Mouse (Mus musculus) Patski (cell line): ENCODE data around the gene Hsp90ab1. TPM values are rescaled to one million over a fixed set of nuclear protein-coding genes. Genes with fewer than 3 reads are reported as not detected.

Experiments used
- ATAC-seq: fragments of 100-300 bp; one replicate; pipeline ENCODE4 v1.8.0; 2021
- CTCF ChIA-PET: fragments of 350-600 bp; sonication (Branson Sonifier 250); formaldehyde crosslinking; loops from one replicate; lab custom pipeline; 2022; ENCODE audit warnings: inconsistent platforms; lab: Charles Lee
- POLR2A ChIA-PET: fragments of 350-600 bp; sonication (Branson Sonifier 250); formaldehyde crosslinking; loops from one replicate; lab custom pipeline; 2022; ENCODE audit warnings: antibody characterized with exemption, inconsistent platforms; lab: Charles Lee
- DNase-seq: peaks from one replicate; pipeline ENCODE4 v3.0.0-alpha.2; 2011; ENCODE audit warnings: low read depth, low spot score
- H3K27me3 ChIP-seq: fragments of 371-371 bp; one replicate; pipeline ENCODE4 v1.5.1; 2021
- CTCF ChIP-seq: fragments of 100-300 bp; IDR thresholded peaks from one replicate; pipeline ENCODE4 v1.5.1; 2021
- in situ Hi-C: fragments of 300-500 bp; cut with MboI; formaldehyde crosslinking; loops from 3 replicates; pipeline ENCODE4 v1.11.1; 2018; ENCODE audit warnings: low pct_unique_long_range_greater_than_20kb, mixed read lengths
- polyA plus RNA-seq: library from polyadenylated mRNA; unstranded; gene quantifications from one replicate; pipeline ENCODE4 v1.2.3, GENCODE M21; 2021

Gene Hsp90ab1
- polyA plus RNA-seq, 1 experiment from 2014 or later, result 1,835 TPM

DNA sequence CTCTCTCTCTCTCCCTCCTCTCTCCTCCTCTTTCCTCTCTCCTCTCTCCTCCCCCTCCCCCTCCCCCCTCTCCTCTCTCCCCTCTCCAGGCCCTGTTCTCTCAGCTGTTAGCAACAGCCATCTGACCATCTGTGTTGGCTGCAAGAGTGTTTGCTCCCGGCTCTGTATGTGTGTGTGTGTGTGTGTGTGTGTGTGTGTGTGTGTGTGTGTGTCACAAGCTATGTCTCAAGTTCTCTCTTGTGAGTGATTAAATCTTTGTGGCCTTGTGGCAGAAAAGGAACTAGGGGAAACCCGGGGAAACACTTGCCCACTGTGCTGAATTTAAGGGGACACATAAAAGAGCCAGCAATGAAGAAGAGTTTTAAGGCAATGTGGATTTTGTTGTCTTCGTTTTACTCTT lies 24.7 kb upstream of the Hsp90ab1 start:
- ATAC-seq (no peak), DNase-seq (no peak)
- ChIA-PET POLR2A (interaction anchor here (0.6 to 1.8 kb wide), 2 partner anchors 13 to 117 kb away, joined by 3 to 8 read pairs; no protein-coding TSS in a partner anchor), CTCF (interaction anchor here (1.3 to 1.9 kb wide), 2 partner anchors 12 to 29 kb away, joined by 3 to 11 read pairs; no protein-coding TSS in a partner anchor)
- TF ChIP-seq CTCF, result no peak
- peaks cover 4% of the 10 kb centered on the region for H3K27me3 ChIP-seq
- in situ Hi-C loops, result no loop called here

DNA sequence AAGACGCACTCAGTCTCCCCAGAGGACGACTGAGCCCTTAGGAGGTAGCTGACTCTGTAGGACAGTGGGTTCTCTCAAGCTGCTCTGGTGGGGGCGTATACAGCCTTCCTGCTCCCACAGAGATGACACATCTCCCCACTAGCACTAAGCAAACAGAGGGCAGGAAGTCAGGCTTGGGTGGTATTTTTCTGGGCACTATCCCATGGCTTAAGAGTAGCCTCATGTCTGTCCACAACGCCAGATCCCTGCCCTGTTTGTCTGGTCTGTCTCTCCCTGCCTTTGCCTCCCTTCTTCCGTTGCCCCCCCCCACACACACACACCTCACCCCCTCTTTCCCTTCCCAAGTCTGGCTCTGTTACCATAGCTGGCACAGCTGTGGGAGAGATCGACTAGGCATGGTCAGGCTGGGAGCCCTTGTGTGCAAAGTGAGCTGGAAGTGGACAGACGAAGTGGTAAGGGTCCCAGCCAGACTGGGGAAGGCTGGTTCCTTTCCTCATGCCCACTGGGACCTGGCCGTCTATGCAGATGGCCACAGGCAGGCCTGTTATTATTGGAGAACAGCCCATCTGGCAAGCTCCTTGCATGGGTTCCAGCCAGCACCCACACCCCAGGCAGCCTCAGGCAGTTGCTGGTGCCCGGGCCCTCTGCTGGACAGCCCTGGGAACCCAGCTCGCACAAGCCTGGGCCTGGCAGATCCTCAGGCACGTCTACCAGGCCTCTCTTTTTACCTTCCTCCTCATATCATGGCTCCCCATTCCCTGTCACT lies 23.7 kb upstream of the Hsp90ab1 start:
- H3K27me3 ChIP-seq, result peaks cover 4% of the 10 kb centered on the region
- ChIA-PET CTCF (interaction anchor here (0.8 to 1.9 kb wide), 5 partner anchors 9 to 30 kb away, joined by 3 to 11 read pairs (median 3); no protein-coding TSS in a partner anchor), POLR2A (interaction anchor here (0.6 to 1.8 kb wide), 4 partner anchors 12 to 337 kb away, joined by 3 to 8 read pairs (median 4); partner anchors contain the start of gene Hsp90ab1)
- DNase-seq (peak; percentile 60), ATAC-seq (peak; percentile 63)
- in situ Hi-C loops, result no loop called here
- TF ChIP-seq CTCF, result no peak

DNA sequence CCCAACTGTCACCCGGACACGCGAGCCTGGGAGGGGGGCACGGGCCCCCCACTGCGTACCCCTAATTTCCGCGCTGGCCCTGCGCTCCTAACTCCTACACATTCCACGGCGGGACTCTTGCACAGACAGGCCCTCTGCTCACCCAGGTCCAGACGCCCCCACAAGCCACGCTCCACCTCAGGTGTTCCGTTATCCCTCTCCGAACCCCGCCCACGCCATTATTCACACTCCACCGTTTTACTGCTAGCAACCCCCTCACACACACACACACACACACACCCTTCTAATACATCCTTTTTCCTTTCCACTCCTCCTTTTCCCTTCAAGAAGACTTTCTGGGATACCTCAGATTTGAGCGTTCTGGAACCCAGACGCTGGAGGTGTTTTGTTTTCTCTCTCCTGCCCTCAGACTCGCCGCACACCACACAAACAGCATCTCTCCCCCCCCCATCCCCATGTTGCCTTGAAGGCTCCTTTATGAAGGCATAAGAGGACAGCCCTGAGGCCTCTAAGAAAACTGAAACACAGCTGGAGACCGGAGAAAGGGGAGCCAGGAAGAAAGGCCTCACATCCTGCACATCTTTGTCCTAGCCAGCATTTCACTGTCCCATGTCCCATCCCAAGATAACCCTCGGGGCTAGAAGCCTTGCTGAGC lies 22.8 kb upstream of the Hsp90ab1 start:
- TF ChIP-seq CTCF, result no peak
- DNase-seq (no peak), ATAC-seq (no peak)
- ChIA-PET CTCF (interaction anchor here (1.5 kb wide), 1 partner anchor 9 kb away, joined by 4 read pairs; no protein-coding TSS in a partner anchor), POLR2A (interaction anchor here (0.9 kb wide), 1 partner anchor 23 kb away, joined by 4 read pairs; the partner anchor contains the start of gene Hsp90ab1)
- H3K27me3 ChIP-seq, result no peaks in the 10 kb centered on the region
- in situ Hi-C loops, result no loop called here

DNA sequence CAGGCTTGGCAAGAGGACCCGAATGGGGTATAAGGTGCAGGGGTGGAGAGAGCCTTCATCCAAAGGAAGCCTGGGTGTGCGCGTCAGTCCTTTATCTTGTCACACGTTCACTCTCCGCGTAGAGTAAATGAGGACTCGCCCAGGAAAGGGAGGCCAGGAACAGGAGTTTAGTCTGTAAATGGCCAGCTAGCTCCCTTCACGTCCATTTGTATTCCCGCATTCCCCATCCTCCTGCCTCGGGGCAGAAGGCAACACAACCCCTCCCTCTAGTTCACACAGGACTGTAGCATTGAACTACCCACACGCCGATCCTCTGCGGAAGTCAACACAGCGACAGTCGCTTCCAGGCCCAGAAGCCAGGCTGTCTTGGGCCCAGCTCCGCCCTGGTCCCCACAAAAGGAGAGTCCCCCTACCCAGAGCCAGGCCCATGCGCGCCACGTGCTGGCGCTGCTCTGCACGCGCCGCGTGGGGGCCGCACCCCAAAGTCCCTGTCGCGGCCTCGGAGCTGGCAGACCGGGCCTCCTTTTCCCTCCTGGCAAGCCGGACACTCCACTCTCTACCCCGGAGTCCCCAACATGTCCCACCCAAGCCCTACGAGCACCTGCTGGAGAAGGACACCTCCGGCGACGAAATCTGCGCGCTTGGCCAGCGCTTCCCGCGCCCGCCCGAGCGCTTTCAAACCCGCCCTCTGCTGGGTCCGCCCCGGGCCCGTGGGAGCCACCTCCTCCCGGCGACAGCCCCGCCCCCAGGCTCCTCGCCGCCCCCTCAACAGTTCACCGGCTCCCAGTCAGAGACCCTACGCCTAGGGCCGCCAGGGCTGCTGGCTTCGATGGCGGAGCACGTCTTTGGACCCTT lies 22.0 kb upstream of the Hsp90ab1 start:
- ChIA-PET POLR2A (interaction anchor here (1.2 kb wide), 1 partner anchor 9 kb away, joined by 3 read pairs; no protein-coding TSS in a partner anchor), CTCF (interaction anchor here (1.2 to 2.9 kb wide), 4 partner anchors 10 to 47 kb away, joined by 3 to 14 read pairs (median 5); no protein-coding TSS in a partner anchor)
- peak; percentile 27 for ATAC-seq
- TF ChIP-seq CTCF, result no peak
- in situ Hi-C loops, result no loop called here
- H3K27me3 ChIP-seq, result no peaks in the 10 kb centered on the region
- DNase-seq, result no peak

DNA sequence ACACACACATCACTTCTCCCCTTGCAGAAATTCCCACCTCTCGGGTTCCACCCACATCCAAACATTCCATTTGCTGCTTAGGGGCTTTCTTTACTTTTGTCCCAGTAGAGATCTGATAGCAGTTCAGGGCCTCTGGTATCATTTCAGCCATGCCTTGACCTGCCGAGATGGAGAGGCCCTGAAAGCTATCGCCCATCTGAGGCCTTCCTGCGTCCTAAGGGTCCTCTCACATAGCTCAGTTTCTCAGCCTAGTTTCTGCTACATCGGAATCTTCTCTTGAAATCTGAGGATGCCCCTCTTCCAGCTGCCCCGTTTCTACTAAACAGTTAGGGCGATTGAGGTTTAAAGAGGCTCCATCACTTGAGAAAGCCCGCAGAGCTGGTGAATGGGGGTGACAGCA lies 21.1 kb upstream of the Hsp90ab1 start:
- ChIA-PET CTCF (interaction anchor here (1.2 to 2.9 kb wide), 4 partner anchors 9 to 48 kb away, joined by 3 to 14 read pairs (median 5); no protein-coding TSS in a partner anchor), POLR2A (interaction anchor here (1.2 kb wide), 1 partner anchor 8 kb away, joined by 3 read pairs; no protein-coding TSS in a partner anchor)
- DNase-seq, result no peak
- in situ Hi-C loops, result no loop called here
- no peaks in the 10 kb centered on the region for H3K27me3 ChIP-seq
- no peak for TF ChIP-seq CTCF
- ATAC-seq, result no peak

DNA sequence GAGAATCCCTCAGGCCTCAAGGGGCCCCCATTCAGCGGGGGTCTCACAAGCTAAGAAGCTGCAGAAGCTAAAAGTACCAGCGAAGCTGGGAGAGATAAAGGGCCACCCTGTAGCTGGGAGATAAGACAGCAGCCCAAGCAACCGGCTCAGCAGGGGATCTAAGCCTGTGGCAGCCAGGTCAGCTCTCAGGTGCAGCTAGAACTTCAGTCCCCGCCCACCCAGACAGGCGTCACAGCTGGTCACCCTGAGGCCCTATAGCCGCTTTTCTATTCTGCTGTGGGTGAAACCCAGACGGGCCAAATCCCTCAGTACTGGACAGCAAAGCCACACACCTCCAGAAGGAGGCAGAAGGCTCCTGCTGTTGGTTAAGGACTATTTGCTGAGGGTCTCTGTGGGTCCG lies 20.4 kb upstream of the Hsp90ab1 start:
- CTCF ChIA-PET, result interaction anchor here (1.4 to 2.9 kb wide), 3 partner anchors 8 to 49 kb away, joined by 3 to 14 read pairs (median 7); no protein-coding TSS in a partner anchor
- ATAC-seq (no peak), DNase-seq (no peak)
- no peaks in the 10 kb centered on the region for H3K27me3 ChIP-seq
- no peak for TF ChIP-seq CTCF
- in situ Hi-C loops, result no loop called here
- POLR2A ChIA-PET, result interaction anchor here (0.7 to 1.3 kb wide), 2 partner anchors 8 to 32 kb away, joined by 3 to 4 read pairs; no protein-coding TSS in a partner anchor

DNA sequence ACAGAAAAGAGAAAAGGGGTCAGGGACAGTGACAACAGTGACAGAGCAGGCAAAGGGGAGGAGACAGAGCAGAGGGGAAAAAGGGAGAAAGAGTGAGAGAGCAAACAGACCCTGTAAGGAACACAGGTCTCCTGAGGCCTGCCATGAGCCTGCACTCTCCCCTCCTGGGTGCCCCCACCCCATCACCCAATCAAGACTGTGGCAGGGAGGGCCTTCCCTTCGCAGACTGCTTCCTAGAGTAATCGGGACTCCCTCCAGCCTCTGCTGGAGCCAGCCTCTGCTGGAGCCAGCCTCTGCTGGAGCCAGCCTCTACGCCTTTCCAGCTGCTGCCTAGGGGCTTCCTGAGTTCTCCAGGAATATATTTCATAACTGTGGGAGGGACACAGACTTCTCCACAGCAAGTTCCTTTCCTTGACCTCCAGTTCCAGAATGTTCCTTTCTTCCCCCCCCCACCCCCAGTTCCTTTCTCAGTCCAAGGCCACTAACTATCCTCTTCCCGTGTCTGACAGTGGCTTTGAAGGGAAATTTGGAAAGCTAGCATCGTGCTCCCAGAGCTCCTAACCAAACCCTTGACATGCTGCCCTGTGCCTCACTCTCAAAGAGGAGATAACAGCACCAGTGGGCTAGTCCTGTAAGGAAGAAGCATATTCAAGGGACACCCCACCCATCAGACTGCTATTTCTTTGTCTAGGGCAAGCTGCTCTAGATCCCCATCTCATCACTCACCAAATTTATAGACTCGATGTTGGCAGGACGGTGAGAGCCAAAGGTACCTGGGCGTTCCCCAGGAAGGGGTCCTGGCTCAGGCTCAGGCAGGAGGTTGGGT lies 19.7 kb upstream of the Hsp90ab1 start:
- no peaks in the 10 kb centered on the region for H3K27me3 ChIP-seq
- ChIA-PET CTCF (interaction anchor here (0.6 to 2.9 kb wide), 4 partner anchors 8 to 34 kb away, joined by 3 to 14 read pairs (median 3); no protein-coding TSS in a partner anchor), POLR2A (interaction anchor here (0.7 to 1.3 kb wide), 2 partner anchors 8 to 33 kb away, joined by 3 to 4 read pairs; no protein-coding TSS in a partner anchor)
- no peak for ATAC-seq
- in situ Hi-C loops, result no loop called here
- TF ChIP-seq CTCF, result no peak
- no peak for DNase-seq

DNA sequence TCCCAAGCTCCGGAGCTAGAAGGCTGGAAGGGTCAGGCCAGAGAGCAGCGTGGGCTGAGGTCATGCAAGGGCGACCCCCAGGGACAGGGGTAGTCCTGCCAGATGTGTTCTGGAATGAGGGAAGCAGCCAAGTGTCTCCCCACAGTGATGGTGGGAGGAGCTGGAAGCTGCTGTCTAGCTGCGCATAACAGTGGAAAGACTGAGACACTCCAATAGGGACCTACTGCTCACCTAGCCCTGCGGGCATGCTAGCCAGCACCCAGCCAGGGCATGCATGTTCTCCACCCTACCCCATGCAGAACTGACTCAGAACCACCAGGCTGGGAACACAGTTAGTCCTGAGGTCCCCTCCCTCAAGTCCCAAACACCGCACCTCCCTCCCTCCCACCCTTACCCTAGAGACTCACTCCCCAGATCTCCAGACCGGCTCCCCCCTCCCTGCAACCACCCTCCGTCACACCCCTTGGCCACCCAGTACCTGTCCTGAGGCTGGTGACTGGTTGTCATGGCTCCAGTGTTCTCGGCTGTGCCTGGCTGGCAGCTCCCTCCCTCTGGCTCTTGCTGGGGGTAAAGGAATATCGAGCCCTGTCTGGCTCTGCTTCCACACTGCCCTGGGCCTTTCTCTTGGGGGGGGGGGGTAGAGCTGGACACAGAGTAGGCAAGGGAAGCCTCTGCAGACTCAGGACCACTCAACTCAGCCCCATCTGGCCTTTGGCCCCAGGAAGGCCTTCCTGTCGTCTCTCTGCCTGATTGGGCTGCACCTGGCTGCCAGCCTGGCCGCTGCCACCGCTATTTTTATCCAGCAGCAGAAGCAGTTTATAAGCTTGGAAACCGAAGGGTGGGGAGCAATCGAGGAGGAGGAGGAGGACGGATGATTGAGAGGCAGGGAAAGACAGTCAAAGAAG lies 18.9 kb upstream of the Hsp90ab1 start:
- in situ Hi-C loops, result no loop called here
- DNase-seq (no peak), ATAC-seq (no peak)
- no peak for TF ChIP-seq CTCF
- ChIA-PET CTCF (interaction anchor here (0.8 to 1.4 kb wide), 3 partner anchors 18 to 63 kb away, joined by 3 to 4 read pairs (median 3); no protein-coding TSS in a partner anchor), POLR2A (interaction anchor here (0.5 kb wide), 1 partner anchor 17 kb away, joined by 4 read pairs; no protein-coding TSS in a partner anchor)
- no peaks in the 10 kb centered on the region for H3K27me3 ChIP-seq
